Mouse (Mus musculus): ENCODE data around the gene Nxf2. TPM values are rescaled to one million over a fixed set of nuclear protein-coding genes. Genes with fewer than 3 reads are reported as not detected.

Nxf2 gene
- polyA plus RNA-seq, 2 experiments, result 0.10 to 0.14 TPM

- Histone ChIP-seq H3K9ac (replicated peaks) (no peak overlapping the region), H3K4me3 (ENCODE audit: insufficient read depth in 1 of 2, low read depth in 2 of 2, low read length in 2 of 2) (no peak overlapping the region), H3K4me1 (replicated peaks; ENCODE audit: control insufficient read depth in 2 of 2, insufficient read depth in 2 of 2, low read length in 1 of 2) (peaks cover 2 to 15% of the 10 kb centered on the region in 2 experiments; a peak in 3 of 4 replicates), H3K36me3 (replicated peaks; ENCODE audit: control insufficient read depth, insufficient read depth, low read depth) (no peaks in the 10 kb centered on the region), H3K9me3 (ENCODE audit: control insufficient read depth, low read length) (no peaks in the 10 kb centered on the region), H3K4me2 (ENCODE audit: low read depth) (no peak overlapping the region), H3K27me3 (ENCODE audit: control insufficient read depth, insufficient read depth, low read length) (no peaks in the 10 kb centered on the region), H3K27ac (no peak overlapping the region)
- DNase-seq (ENCODE audit: low read depth in 3 of 3, low spot score in 3 of 3) (no peak), ATAC-seq (ENCODE audit: insufficient read depth) (no peak)
- TF ChIP-seq CTCF (IDR thresholded peaks at IDR 0.05; ENCODE audit: low read depth) (no peak), EP300 (IDR thresholded peaks at IDR 0.05; ENCODE audit: low read depth) (no peak)
- WGBS (ENCODE audit: insufficient replicate concordance), result 57% methylated on average over 2 of the region's 2 CpGs
Observed at GRCm38 (mm10) chrX:134912805-134913204, 51.7 kb downstream of the Nxf2 start.

GRCm38 (mm10) chrX:134910345-134910744 is 54.2 kb downstream of the Nxf2 start:
- Histone ChIP-seq H3K27ac (no peak overlapping the region), H3K4me1 (replicated peaks; ENCODE audit: control insufficient read depth in 2 of 2, insufficient read depth in 2 of 2, low read length in 1 of 2) (peaks cover 0 to 11% of the 10 kb centered on the region in 2 experiments; a peak in 2 of 4 replicates), H3K4me2 (ENCODE audit: low read depth) (no peak overlapping the region), H3K9ac (replicated peaks) (no peak overlapping the region), H3K27me3 (ENCODE audit: control insufficient read depth, insufficient read depth, low read length) (no peaks in the 10 kb centered on the region), H3K9me3 (ENCODE audit: control insufficient read depth, low read length) (no peaks in the 10 kb centered on the region), H3K4me3 (ENCODE audit: insufficient read depth in 1 of 2, low read depth in 2 of 2, low read length in 2 of 2) (no peak overlapping the region), H3K36me3 (replicated peaks; ENCODE audit: control insufficient read depth, insufficient read depth, low read depth) (no peaks in the 10 kb centered on the region)
- ATAC-seq (ENCODE audit: insufficient read depth) (no peak), DNase-seq (ENCODE audit: low read depth in 3 of 3, low spot score in 3 of 3) (no peak)
- TF ChIP-seq EP300 (IDR thresholded peaks at IDR 0.05; ENCODE audit: low read depth), result no peak
- no peak for TF ChIP-seq CTCF (IDR thresholded peaks at IDR 0.05; ENCODE audit: low read depth)
- 47% methylated on average over 4 of the region's 4 CpGs for WGBS (ENCODE audit: insufficient replicate concordance)

Other genes with a start within 250 kb of the Nxf2 start
- 2.0 and 4.3 TPM in 2 replicates for gene Armcx1, start 246.8 kb downstream of the Nxf2 start, polyA plus RNA-seq (2012; rRNA removed)
- gene Armcx1, start 246.8 kb downstream of the Nxf2 start, polyA plus RNA-seq (2014; fragmentation: Nextera tagmentation; extraction: Ambion mirVana), result 4.4 and 4.7 TPM in 2 replicates
- gene Armcx6, start 213.3 kb downstream of the Nxf2 start, polyA plus RNA-seq (2012; rRNA removed), result 3.2 and 5.0 TPM in 2 replicates
- gene Armcx6, start 213.3 kb downstream of the Nxf2 start, polyA plus RNA-seq (2014; fragmentation: Nextera tagmentation; extraction: Ambion mirVana), result 3.7 and 3.9 TPM in 2 replicates
- 4.7 and 9.0 TPM in 2 replicates for gene Armcx3, start 208.2 kb downstream of the Nxf2 start, polyA plus RNA-seq (2012; rRNA removed)
- gene Armcx3, start 208.2 kb downstream of the Nxf2 start, polyA plus RNA-seq (2014; fragmentation: Nextera tagmentation; extraction: Ambion mirVana), result 14.4 and 16.1 TPM in 2 replicates
- 6.1 and 7.4 TPM in 2 replicates for gene Armcx2, start 155.5 kb downstream of the Nxf2 start, polyA plus RNA-seq (2012; rRNA removed)
- gene Armcx2, start 155.5 kb downstream of the Nxf2 start, polyA plus RNA-seq (2014; fragmentation: Nextera tagmentation; extraction: Ambion mirVana), result 7.2 and 9.9 TPM in 2 replicates
- gene Zmat1, start 44.5 kb upstream of the Nxf2 start, polyA plus RNA-seq (2012; rRNA removed), result 0.23 and 0.52 TPM in 2 replicates
- 1.1 and 1.5 TPM in 2 replicates for gene Zmat1, start 44.5 kb upstream of the Nxf2 start, polyA plus RNA-seq (2014; fragmentation: Nextera tagmentation; extraction: Ambion mirVana)
- gene Gm15023, start 212.9 kb upstream of the Nxf2 start, polyA plus RNA-seq (2012; rRNA removed), result not detected in 2 replicates
- not detected in 2 replicates for gene Gm15023, start 212.9 kb upstream of the Nxf2 start, polyA plus RNA-seq (2014; fragmentation: Nextera tagmentation; extraction: Ambion mirVana)
- not detected in 2 replicates for gene Tceal6, start 245.9 kb upstream of the Nxf2 start, polyA plus RNA-seq (2012; rRNA removed)
- gene Tceal6, start 245.9 kb upstream of the Nxf2 start, polyA plus RNA-seq (2014; fragmentation: Nextera tagmentation; extraction: Ambion mirVana), result not detected in 2 replicates